Mouse (Mus musculus): Measurements from ENCODE around the gene Hoxb5.

Hoxb5 gene

DNA sequence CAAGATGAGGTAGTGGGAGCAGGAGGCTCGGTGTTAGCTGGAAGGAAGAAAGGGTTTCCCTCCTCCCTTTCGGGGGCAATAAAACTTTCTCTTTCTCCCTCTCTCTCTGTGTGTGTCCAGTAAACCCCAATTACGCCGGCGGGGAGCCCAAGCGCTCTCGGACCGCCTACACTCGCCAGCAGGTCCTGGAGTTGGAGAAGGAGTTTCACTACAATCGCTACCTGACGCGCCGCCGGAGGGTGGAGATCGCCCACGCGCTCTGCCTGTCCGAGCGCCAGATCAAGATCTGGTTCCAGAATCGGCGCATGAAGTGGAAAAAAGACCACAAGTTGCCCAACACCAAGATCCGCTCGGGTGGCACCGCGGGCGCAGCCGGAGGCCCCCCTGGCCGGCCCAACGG lies 16.8 kb downstream of the Hoxb5 start:
- DNase-seq = peak; percentile 20

DNA sequence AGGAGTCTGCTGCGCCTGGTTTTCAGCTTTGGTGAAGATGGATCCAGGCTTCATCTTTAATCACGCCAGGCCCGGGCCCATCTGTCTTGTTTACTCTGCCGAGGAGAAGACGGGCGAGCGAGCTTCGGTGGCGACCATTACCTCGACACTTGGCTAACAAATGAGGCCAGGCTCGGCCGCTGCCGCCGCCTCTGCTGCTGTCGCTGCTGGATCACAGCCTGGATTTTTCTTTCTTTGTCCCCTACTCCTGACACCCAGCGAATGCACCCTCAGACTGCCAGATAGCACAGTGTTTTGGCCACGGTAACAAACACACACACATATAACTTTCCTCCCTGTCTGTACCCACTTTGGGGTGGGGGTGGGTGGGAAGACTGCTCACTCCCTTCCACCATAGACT lies 17.6 kb downstream of the Hoxb5 start:
- no peak for DNase-seq

DNA sequence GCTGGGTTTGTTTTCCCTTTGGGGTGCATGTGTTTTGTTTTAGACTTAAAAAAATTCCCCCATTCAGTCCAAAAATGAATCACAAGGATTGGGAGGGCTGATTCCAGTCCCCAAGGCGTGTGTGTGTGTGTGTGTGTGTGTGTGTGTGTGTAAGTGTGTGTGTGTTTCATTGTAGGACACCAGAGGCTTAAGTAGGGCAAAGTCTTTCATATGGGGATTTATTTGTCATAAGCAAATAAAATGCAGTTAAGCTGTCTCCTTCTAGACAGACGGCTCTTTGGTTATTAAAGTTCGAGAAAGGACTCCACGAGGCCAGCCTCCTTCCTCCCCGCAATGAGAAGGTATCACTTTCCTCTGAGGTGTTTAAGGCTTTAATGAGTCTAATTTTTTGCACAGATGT lies 18.7 kb downstream of the Hoxb5 start:
- no peak for DNase-seq

DNA sequence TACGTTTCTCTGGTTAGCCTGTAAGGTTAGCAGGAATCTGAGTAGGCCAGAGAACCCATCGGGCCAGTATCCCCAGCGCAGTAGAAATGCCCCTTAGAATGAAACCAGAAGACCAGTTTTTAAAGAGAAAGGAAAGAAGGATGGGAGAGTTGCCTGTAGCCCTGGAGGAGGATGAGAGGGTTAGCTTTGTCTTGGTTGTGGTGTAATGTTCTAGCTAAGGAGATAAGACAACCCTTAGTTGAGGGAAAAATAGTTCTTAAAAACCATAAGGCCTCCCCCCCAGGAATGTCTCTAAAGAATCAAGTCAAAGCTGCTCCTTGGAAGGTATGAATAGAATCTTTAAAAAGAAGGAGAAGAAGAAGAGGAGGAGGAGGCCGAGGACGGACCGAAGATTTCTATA lies 19.6 kb downstream of the Hoxb5 start:
- DNase-seq = no peak

DNA sequence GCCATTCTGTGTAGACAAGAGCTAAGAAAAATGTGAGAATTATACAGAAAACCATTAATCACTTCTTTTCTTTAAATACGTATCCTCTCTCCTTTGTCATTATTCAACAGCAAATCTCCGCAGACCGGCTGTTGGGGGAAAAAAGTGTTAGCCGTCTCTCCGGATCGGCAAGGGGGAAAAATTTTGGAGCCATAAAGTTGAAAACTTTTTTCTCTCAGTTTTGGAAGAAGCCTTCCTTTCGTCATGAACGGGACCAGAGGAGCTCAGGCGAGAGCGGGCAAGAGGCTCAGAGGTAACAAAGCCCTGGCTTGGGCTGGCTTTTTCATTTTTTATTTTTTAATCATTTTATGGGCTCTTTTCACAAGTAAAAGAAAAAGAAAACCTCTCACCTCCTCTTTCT lies 20.0 kb downstream of the Hoxb5 start, which contains the start of gene Hoxb3:
TSS of gene Hoxb3 (plus strand) at position 173 of the 400 bp plus-strand sequence.
- no peak for DNase-seq

DNA sequence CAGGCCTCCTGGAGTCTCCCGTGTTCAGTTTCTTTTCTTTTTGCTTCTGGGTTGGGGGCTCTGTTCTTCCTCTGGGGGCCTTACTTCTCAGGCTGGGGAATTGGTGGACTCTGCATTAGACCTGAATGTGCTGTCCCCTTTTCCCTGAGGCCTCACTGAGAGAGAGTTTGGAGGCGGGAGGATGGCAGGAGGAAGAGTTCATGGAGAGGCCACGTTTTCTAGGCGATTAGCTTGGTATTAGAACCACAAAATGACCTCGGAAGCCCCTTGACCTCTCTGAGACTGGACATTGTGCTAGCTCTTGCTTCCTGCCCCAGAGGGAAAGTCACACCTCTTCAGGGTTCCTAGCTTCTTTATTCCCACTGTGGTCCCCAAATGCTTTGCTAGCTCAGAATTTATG lies 21.0 kb downstream of the Hoxb5 start:
- no peak for DNase-seq

DNA sequence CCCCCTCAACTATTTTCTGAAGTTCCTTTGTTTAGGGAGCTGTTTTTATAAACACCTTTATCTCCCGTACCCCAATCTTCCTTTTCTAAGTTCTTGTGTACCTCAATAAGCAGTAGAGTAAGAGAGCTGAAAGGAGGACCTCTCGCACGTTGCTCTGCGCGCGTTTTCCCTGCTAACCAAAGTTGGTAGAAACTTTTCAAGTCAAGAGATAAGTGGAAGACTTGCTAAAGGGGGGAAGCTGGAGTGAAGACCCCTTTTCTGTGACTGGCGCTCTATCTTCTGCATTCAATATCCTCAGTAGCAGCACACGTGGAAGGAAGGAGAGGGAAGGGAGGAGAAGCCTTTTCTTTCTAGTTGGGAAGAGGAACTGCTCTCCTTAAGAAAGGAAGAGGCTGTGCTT lies 21.8 kb downstream of the Hoxb5 start:
- DNase-seq = no peak

DNA sequence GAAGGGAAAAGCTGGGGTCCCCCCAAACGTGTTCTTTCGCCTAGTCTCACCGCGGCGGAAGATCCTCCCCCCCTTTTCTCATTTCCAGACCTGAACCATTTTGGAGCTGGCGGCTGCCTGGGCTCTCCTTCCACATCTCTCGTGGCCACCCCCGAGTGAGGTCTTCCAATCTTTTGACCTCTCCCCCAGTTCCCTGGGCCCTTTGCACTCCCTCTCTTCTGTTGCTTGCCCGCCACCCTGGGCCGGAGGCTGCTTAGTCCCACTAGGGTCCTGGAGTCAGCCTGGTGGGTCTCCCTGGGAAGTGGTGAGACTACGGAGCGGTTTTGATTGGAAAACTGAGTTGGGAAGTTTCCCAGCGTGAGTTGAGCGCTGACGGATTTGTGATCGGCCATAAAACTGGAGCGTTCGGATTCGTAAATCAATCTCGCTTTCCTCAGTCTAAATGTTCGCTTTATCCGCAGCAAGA lies 22.6 kb downstream of the Hoxb5 start:
- DNase-seq = no peak

DNA sequence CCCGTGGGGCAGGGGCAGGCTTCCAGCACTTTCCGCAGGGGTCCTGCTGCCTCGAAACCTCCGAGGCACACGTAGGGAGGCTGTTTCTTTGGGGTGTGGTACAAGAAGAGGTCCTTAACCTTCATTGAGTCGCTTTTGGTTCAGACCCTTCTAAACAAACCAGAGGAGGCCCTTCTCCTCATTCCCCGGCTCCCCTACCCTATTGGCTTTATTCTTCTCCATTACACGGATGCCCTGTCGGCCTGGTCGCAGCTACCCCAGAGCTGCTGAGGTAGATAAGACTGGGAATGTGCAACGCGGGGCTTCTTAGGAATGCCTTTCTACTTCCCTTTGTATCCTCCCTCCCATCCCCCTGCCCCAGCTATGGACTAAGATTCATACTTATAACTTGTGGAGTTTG lies 23.6 kb downstream of the Hoxb5 start:
- DNase-seq = no peak

DNA sequence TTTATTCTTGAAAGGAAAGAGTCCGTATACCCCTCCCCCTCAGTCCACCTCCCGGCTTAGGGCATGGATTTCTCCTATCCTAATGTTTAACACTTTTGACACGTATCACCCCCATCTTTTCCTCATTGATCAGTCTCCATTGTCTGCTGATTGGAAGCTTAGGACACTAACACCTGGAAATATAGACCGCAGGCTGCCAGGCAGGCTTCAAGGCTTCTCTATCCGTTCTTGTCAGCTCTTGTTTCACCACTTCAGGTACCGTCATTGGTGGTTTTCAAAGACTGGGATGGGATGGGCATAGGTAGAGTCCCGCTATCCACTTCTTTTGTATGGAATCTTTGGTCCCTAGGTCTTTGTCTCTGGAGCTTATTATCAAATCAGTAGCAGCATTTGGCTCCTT lies 24.0 kb downstream of the Hoxb5 start:
- DNase-seq = no peak

DNA sequence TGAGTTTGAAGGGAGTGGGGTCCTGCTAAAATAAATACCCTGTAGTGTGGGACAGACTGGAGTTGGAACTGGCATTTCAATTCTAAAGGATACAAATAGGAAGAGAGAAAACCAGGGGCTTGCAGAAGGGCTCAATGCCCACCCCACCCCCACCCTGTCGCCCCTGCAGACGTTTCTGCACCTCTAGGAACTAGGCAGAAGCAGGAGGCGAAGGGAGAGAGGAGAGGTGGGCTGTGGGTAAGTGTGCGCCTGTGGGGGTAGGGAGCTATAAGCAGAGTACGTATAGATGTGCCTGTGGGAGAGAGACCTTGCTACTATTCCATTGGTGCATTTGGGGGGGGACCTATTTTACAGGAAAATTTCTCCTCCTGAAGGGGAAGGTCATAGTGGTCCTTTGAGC lies 24.6 kb downstream of the Hoxb5 start:
- DNase-seq = no peak

DNA sequence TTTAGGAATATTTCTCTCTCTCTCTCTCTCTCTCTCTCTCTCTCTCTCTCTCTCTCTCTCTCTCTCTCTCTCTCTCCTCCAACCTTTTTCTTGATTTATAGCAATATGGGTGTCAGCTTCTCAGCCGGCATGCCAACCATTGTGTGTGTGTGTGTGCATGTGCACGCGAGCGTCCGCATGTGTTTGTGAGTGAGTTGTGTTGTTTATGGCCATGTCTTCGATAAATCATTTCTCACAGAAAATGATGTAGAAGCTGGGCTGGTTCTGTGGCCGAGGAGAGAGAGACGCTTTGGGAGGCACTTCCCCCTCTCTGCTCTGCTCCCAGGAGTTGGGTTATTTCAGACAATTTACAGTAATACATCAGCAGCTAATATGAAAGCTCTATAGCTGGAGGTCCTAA lies 25.5 kb downstream of the Hoxb5 start:
- DNase-seq = no peak

DNA sequence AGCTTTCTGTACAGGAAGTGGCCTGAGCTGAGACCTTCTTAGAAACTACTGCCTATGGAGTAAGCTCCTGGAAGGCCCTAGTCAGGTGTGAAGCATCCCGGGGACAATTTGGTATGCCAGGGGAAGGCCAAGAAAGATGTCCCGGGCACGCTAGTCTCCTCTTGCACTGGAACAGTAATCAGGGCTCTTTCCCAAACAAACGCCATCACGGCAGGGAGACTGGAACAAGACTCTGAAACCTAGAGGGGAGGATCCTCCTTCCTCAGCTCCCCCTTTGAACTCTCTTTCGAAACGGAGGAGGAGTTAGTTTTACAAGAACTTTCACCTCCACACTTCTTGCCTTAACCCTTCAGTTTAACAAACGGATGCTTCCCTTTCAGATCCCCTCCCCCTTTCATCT lies 29.0 kb downstream of the Hoxb5 start:
- no peak for DNase-seq

DNA sequence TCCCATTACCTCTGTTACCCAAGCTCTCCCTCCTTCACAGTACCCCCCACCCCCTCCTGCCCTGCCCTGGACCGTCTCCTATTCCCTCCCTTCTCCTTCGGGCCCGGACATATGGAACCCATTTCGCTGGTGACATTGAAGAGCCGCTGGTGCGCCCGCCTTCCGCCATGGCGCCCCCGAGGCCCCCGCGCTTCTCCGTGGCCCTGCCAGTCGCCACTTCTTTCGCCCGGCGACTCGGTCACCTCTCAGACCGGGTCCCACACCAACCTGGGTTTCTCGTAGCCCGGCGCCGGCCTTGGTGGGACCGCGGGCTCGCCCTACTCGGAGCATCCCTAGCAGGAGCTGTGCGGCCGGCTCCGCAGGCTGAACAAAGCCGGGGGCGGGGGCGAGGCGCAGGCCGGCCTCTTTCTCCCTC lies 29.5 kb downstream of the Hoxb5 start:
- no peak for DNase-seq

DNA sequence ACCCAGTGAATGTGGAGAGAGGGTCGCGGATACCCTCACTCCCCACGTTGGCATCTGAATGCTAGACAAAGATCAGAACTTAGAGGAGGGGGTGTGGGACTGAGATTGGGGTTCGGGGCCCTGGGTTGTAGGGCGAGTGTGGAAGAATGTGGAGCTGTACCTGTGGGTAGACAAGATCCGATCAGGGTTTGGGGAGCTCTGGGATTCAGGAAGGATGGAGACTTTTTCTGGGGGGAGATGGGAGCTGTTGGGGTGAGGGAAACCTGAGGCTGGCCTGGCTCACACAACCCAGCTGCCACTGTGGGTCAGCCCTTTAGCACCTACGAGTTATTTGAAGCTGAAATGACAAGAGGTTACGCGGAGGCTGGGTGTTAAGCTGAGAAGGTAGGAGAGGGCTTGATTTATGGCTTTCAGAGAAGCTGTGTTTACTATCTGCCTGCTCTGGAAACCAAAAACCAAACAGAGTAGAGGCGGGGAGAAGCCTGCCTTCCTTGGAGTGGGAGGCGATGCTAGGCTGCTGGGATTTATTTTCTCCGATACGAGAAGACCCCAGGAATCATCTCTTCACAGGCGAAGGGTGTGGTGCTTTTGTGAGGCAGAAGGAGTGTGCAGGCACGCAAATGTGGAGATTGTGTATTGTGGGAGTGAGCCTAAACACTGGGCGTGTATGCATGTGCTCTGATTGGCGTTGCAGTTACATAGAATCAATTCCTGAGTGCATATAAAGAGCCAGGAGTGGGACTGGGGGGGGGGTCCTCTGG lies 30.3 kb downstream of the Hoxb5 start:
- no peak for DNase-seq

DNA sequence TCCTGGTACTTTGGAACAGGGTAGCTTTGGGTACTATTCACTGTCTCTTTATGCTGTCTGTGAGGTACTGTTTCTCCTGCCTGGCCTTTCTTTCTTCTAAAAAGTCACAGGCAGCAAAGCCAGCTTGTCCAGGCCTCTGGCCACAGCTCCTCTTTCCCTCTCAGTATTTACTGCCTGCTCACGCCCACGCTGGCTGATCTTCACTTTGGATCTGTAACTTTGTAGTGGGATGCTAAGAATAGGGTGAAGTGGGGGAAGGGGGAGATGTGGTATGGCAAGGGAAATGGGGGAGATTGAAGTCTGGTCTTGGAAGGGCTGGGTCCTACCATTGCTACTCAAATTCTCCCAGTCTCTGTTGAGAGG lies 30.8 kb downstream of the Hoxb5 start:
- no peak for DNase-seq

DNA sequence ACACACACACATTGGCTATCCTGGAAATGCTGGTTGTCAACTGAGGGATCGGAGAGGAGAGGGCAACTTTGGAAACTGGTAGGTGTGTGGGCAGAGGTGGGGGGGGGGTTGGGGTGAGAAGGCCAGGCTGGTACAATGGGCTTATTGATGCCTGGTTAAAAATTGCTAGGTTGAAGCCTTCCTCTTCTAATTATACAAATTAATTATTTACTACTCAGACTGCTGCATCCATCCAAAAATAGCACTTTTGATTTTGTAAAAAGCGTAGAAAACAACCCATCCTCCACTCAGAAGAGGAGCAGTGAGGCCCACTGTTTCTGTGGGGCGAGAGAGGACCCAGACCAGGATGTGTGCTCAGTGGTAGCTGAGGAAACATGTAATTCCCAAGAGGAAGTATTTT lies 31.9 kb downstream of the Hoxb5 start:
- DNase-seq = no peak

DNA sequence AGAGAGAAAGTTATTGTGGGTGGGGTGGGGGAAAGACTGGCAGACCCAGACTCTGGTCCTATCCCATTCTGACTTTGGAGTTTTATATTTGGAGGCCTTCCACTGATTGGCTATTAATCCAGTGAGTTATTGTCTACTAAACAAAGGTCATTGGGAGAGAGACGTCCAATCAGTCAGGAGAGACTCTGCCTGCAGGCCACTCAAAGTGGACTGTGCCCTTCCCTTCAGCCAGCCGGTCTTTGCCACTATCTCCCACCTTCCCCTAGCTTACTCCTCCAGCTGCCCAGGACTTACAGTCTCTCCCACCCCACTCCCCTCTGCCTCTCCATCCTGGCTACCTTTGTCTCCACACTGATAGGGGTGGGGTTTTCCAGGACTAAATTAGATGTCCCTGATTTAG lies 33.5 kb downstream of the Hoxb5 start:
- DNase-seq = no peak

DNA sequence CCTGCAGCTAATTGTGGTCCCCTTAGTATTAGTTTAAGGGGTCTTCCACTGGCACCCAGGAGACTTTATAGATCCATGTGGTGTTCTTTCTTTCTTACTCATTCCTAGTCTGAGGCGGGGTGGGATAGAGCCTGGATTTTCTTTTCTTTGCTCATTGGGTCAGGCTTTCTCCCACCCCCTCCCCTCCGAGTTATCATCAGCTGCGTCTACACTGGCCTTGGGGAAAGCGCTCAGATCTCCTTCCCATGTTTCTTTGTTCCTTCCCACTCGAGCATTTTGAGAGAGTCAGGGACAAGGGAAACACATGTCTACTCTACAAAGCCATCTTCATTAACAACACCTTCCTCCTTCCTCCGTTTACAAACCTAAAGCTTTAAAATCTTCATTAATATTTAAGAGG lies 33.9 kb downstream of the Hoxb5 start:
- no peak for DNase-seq

DNA sequence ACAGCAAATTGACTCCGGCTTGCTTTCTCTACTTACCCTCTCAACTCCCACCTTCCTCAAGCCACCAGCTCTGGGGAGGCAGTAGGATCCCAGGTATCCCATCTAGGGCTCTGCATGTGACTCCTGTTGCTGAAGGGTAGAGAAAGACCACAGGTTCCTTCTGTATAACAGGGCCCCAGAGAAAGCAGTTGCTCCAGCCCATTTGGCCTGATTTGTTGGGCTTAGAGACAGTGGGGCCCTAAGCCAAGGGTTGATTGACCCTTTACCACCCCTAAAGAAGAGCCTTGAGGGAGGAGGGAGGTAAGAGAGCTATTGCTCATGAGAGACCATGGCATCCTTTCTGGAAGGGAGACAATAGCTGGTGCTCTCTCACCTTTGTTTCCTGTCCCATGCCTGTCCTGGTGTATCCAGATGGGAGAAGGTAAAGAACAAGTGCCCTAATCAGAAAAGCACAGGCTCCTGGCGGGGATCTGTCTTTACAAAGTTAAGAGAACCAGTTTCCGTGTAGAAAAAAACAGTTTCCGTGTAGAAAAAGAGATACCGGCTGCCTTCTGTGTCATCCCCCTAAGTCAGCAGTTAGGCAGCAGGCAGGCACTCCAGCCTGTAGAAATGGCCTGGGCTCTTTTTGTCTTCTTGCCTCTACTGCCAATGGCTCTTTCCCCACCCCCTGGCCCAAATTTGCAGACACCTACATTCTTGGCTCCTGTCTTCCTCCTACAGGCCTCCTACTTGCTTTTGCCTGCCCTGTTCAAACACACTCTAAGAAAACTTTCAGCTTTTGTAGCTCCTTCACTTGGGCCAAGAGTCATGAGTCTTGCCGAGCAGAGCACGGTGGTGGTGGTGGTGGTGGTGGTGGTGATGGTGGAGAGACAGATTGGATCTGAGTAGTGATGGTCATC lies 36.1 kb downstream of the Hoxb5 start:
- DNase-seq = no peak

DNA sequence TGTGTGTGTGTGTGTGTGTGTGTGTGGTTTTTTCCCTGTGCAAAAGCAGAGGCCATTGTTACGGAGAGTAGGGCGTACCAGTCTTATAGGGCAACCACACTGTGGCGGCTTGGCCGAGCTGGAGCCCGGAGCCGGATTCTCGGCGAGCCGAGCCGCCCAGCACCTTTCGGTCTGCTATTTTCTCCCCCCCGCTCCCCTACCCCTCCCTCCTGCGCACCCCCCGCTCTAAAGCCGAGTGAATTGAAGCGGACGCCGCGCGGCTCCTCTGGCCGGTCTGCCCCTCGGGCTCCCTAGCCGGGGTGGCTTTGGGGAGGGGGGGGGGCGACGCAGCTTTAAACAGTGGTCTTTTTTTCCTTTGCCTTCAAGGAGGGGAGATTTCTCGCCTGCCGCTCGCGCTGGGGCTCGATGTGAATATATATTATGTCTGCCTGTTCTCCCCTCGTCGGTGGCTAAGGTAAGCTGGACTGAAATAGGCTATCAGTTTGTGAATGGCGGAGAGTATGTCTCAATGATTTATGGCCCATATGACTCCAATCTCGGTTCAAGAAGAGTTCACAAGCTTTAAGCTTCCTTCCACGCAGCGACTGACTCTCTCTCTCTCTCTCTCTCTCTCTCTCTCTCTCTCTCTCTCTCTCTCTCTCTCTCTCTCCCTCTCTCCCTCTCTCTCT lies 37.7 kb downstream of the Hoxb5 start:
- DNase-seq = no peak

DNA sequence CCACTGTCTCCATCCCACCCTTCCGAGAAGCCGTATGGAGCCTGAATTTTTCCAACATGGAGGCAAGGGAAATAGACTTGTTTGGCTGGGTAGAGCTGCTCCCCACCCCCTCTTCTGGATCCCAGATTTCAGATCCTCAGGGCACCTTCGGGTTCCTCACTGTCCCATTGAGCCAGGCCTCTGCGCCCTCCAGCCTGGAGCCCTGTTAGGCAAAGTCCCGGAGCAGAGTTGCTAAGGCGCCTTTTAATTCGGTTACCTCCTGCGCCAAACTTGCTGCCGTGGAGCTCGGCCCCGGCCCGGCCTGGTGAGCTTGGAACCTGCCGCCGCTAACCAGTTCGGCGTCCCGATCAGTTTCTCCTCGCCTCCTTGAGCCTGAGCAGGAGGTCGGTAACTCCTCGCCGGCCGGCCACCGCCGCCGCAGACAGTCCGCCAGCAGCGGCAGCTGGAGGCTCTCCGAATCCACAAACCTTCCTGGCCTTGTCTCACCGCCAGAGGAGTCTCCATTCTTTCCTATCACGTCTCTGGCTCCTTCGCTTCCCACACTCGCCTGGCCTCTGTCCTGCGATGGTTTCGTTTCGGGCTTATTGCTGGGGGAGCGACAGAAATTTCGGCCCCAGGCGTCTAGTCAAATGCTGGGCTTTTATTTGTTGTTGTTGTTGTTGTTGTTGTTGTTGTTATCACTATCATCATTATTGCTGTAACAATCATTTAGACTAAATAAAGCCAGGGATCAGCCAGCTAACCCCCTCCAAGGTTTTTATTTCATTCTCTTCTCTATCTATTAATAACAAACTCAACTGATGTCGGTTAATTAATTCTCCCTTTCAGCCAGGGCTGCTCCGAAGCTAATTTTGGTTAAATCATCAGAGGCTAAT lies 38.8 kb downstream of the Hoxb5 start:
- peak; percentile 34 for DNase-seq

DNA sequence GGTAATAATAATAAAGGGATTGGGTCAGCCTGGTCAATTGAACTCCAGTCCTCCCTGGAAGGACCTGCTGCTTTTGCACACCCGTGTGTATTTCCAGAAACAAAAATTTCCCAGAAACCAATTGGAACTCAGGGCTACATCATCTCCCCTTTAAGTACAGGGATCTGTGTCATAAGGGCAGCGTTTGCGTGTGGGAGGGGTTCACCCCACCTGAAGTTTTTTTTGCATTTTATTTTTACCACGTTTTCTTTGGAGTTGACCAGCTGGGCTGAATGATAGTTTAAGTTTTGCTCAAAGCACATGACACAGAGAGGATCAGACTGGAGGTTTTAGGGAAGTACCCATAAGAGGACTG lies 39.4 kb downstream of the Hoxb5 start:
- no peak for DNase-seq
